Mouse (Mus musculus): ENCODE measurements at regions not wholly inside any gene's neighbourhood (a gene's known extent, or its start where the extent isn't known, plus 50 kb on each side); places are given as distances from the start of the nearest gene placed in this dataset.

DNA sequence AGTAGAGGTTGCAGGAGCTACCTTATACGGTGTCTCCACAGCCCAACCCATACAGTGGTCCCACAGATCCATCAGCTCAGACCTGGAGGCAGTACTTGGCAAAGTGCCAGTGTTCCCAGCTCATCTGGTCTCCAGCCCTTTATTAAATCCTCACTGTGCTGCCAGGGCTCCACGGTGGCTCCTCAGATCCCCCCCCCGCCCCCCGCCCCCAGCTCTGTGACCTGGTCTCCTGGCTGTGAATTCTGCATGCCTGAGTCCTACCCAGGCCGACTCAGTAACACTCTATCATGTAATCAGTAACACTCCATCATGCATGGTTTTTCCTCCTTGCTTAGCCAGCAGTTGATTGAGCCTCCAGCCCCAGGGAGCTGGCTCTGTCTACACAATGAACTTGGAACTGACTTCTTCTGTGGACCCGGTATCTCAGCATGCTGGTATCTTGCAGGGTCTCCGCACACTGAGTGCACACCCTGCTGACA, 66.2 kb upstream of the Cdon start:
- ChIA-PET CTCF (no interaction called here), POLR2A (interaction anchor here (1.0 kb wide), 1 partner anchor 12 kb away, joined by 5 read pairs; no protein-coding TSS in a partner anchor)
- ATAC-seq: no peak
- in situ Hi-C loops (cut with MboI; ENCODE audit: low pct_unique_long_range_greater_than_20kb): no loop called here
- DNase-seq (ENCODE audit: low read depth, low spot score): no peak
- no peak for TF ChIP-seq CTCF (IDR thresholded peaks at IDR 0.05)
- H3K27me3 ChIP-seq: no peaks in the 10 kb centered on the region

- H3K27me3 ChIP-seq: no peaks in the 10 kb centered on the region
- ChIA-PET CTCF (interaction anchor here (1.5 to 1.6 kb wide), 2 partner anchors 9 to 64 kb away, joined by 3 read pairs; no protein-coding TSS in a partner anchor), POLR2A (interaction anchor here (1.3 to 1.7 kb wide), 2 partner anchors 30 to 62 kb away, joined by 4 to 6 read pairs; partner anchors contain the start of gene Cdon)
- peak; percentile 38 for ATAC-seq
- in situ Hi-C loops (cut with MboI; ENCODE audit: low pct_unique_long_range_greater_than_20kb): loop anchor here (5.0 kb wide), 1 partner anchor 32 kb away; no protein-coding TSS in a partner anchor
- no peak for TF ChIP-seq CTCF (IDR thresholded peaks at IDR 0.05)
- no peak for DNase-seq (ENCODE audit: low read depth, low spot score)
Observed at GRCm38 (mm10) chr9:35359699-35360098, 61.2 kb upstream of the Cdon start.

DNA sequence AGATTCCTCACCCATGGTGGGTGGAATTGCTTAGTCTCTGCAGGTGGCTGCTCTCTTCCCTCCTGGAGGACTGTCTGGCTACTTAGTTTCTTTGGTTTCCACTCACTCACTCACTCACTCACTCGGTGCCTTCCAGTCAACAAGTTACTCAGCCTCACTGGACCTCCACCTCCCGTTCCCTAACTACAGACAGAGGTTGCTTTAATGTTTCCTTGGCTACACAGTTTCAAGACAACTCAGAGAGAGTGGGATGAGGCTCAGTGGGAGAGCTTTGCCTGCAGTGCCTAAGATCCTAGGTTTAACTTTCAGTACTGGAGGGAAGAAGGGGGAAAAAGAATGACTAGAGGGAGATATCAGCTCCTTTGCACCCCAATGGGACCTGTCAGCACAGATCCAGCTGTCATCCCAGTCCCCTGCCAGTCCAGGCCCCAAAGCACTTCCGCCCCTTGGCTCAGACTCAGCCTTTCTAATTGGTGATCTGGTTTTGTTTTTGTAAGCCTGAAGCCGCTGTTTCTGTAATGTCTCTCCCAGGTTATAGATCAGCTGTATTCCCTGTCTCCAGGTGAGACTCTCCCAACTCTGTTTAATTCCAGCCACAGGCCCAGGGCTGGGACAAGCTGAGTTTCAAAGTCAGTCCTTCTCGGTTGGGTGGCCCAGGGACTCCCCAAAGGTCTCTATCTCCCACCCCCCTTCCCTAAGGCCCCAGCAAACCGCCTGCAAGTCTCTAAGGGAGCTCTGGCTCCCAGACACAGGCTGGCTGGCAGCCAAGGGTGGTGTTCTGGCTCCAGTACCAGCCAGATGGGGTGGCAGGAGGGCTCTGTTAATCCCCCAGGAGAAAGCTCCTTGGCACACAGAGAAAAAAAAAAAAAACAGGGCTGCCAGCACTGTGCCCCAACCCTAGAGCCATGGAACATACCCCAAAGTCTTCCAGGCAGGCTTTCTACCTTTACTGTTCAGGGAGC, 60.5 kb upstream of the Cdon start:
- DNase-seq (ENCODE audit: low read depth, low spot score): peak; percentile 82
- in situ Hi-C loops (cut with MboI; ENCODE audit: low pct_unique_long_range_greater_than_20kb): loop anchor here (5.0 kb wide), 1 partner anchor 33 kb away; no protein-coding TSS in a partner anchor
- TF ChIP-seq CTCF (IDR thresholded peaks at IDR 0.05): no peak
- POLR2A ChIA-PET: interaction anchor here (0.6 to 1.7 kb wide), 8 partner anchors 16 to 1437 kb away, joined by 3 to 7 read pairs (median 4); partner anchors contain the start of gene Cdon
- peak; percentile 58 for ATAC-seq
- no peaks in the 10 kb centered on the region for H3K27me3 ChIP-seq
- CTCF ChIA-PET: interaction anchor here (0.9 to 1.5 kb wide), 5 partner anchors 13 to 63 kb away, joined by 3 read pairs; no protein-coding TSS in a partner anchor

- no peak for TF ChIP-seq CTCF (IDR thresholded peaks at IDR 0.05)
- no peak for ATAC-seq
- H3K27me3 ChIP-seq: no peaks in the 10 kb centered on the region
- ChIA-PET CTCF (interaction anchor here (1.0 to 1.2 kb wide), 2 partner anchors 14 to 18 kb away, joined by 3 read pairs; no protein-coding TSS in a partner anchor), POLR2A (interaction anchor here (0.8 to 1.1 kb wide), 2 partner anchors 15 to 25 kb away, joined by 3 to 7 read pairs; no protein-coding TSS in a partner anchor)
- in situ Hi-C loops (cut with MboI; ENCODE audit: low pct_unique_long_range_greater_than_20kb): loop anchor here (5.0 kb wide), 1 partner anchor 34 kb away; no protein-coding TSS in a partner anchor
- DNase-seq (ENCODE audit: low read depth, low spot score): no peak
Observed at GRCm38 (mm10) chr9:35361432-35361831, 59.5 kb upstream of the Cdon start.

- in situ Hi-C loops (cut with MboI; ENCODE audit: low pct_unique_long_range_greater_than_20kb): loop anchor here (5.0 kb wide), 1 partner anchor 35 kb away; no protein-coding TSS in a partner anchor
- ChIA-PET POLR2A (interaction anchor here (0.9 kb wide), 1 partner anchor 10 kb away, joined by 3 read pairs; no protein-coding TSS in a partner anchor), CTCF (no interaction called here)
- DNase-seq (ENCODE audit: low read depth, low spot score) (no peak), ATAC-seq (no peak)
- TF ChIP-seq CTCF (IDR thresholded peaks at IDR 0.05): no peak
- no peaks in the 10 kb centered on the region for H3K27me3 ChIP-seq
Observed at GRCm38 (mm10) chr9:35362276-35362675, 58.7 kb upstream of the Cdon start.

GRCm38 (mm10) chr9:35363079-35363478, 57.8 kb upstream of the Cdon start:
- ATAC-seq (no peak), DNase-seq (ENCODE audit: low read depth, low spot score) (no peak)
- no peak for TF ChIP-seq CTCF (IDR thresholded peaks at IDR 0.05)
- ChIA-PET CTCF (interaction anchor here (1.5 kb wide), 1 partner anchor 15 kb away, joined by 3 read pairs; no protein-coding TSS in a partner anchor), POLR2A (interaction anchor here (0.9 kb wide), 1 partner anchor 10 kb away, joined by 3 read pairs; no protein-coding TSS in a partner anchor)
- H3K27me3 ChIP-seq: no peaks in the 10 kb centered on the region
- in situ Hi-C loops (cut with MboI; ENCODE audit: low pct_unique_long_range_greater_than_20kb): loop anchor here (5.0 kb wide), 1 partner anchor 36 kb away; no protein-coding TSS in a partner anchor

DNA sequence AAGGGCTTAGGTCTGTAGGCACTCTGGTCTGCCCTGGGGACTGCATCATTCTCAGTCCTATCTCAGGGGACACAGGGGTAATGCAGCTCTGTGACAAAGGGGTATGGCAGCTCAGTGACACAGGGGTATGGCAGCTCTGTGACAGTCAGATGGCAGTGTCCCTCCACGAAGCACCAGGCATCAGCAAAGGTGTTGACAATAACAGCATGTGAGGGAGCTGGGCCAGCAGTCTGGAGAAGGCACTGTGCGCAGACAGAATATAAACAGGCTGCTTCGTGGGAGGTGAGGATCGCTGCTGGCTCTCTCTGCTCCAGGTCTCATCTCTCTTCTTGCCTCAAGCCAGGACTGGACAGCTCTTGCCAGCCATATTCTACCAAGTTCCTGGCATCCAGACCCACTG, 57.0 kb upstream of the Cdon start:
- POLR2A ChIA-PET: no interaction called here
- in situ Hi-C loops (cut with MboI; ENCODE audit: low pct_unique_long_range_greater_than_20kb): loop anchor here (5.0 kb wide), 1 partner anchor 37 kb away; no protein-coding TSS in a partner anchor

DNA sequence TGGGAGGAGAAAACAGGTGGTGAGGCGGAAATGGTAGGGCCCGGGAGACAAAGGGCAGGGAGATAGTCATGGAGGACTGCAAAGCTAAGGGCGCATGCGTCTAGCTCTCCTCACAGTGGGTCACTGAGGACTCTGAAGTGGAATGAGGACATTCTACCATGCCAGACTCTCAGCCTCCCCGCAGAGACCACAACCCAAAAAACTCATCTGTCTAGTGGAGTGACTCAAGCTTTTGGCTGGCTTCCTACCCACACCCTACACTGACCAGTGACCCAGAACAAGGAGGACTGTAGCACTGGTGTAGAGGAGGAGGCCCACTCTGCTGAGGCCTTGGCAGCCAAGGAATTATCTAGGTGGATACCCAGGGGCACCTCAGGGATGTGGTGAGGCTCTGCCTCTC, 55.0 kb upstream of the Cdon start:
- no peaks in the 10 kb centered on the region for H3K27me3 ChIP-seq
- ATAC-seq (peak; percentile 63), DNase-seq (ENCODE audit: low read depth, low spot score) (peak; percentile 86)
- in situ Hi-C loops (cut with MboI; ENCODE audit: low pct_unique_long_range_greater_than_20kb): no loop called here
- ChIA-PET CTCF (interaction anchor here (1.0 kb wide), 1 partner anchor 29 kb away, joined by 3 read pairs; no protein-coding TSS in a partner anchor), POLR2A (no interaction called here)
- TF ChIP-seq CTCF (IDR thresholded peaks at IDR 0.05): no peak

More for the DNA sequence above, 57.0 kb upstream of the Cdon start:
- CTCF ChIA-PET: interaction anchor here (1.5 kb wide), 1 partner anchor 16 kb away, joined by 3 read pairs; no protein-coding TSS in a partner anchor
- H3K27me3 ChIP-seq: no peaks in the 10 kb centered on the region
- ATAC-seq: no peak
- no peak for TF ChIP-seq CTCF (IDR thresholded peaks at IDR 0.05)
- no peak for DNase-seq (ENCODE audit: low read depth, low spot score)

DNA sequence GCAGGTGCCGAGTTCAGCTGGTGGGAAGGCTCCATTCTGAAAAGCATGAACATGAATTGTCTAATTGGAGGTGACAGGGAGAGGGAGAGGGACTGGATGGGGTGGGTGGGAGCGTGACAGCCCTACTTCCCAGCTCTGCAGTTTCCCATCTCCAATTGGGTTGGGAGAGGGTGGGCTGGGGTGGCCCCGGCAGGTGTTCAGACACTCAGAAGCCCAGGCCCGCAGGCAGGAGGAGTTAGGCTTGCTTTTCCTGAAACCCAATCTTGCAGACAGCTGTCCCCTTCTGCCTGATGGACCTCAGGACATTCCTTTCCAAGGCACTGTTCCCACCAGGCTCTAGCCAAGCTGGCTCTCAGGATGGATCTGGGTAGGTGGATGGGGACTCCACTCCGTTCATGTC, 51.9 kb upstream of the Cdon start:
- ATAC-seq (no peak), DNase-seq (ENCODE audit: low read depth, low spot score) (no peak)
- TF ChIP-seq CTCF (IDR thresholded peaks at IDR 0.05): no peak
- POLR2A ChIA-PET: no interaction called here
- no peaks in the 10 kb centered on the region for H3K27me3 ChIP-seq
- CTCF ChIA-PET: interaction anchor here (1.2 to 1.4 kb wide), 2 partner anchors 166 to 172 kb away, joined by 3 read pairs; no protein-coding TSS in a partner anchor
- in situ Hi-C loops (cut with MboI; ENCODE audit: low pct_unique_long_range_greater_than_20kb): no loop called here

DNA sequence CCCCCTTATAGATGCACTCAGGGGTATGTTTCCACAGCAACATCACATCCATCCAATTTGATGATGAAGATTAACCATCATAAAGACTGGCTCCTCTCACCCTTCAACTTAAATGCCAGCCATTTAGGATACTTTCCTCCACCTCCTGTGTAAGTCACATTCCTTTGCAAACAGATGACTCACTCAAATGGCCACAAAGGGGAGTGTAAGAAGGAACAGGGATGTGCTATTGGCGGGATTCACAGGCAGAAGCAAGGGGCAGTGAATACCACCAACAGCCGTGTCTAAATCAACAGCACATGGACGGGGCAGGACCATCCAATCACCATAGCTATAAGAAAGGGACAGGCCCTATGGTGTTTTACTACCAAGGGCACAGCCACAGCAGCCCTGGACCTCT, 50.9 kb upstream of the Cdon start:
- ATAC-seq: peak; percentile 19
- no peak for TF ChIP-seq CTCF (IDR thresholded peaks at IDR 0.05)
- ChIA-PET POLR2A (no interaction called here), CTCF (interaction anchor here (1.2 to 1.4 kb wide), 2 partner anchors 165 to 171 kb away, joined by 3 read pairs; no protein-coding TSS in a partner anchor)
- DNase-seq (ENCODE audit: low read depth, low spot score): peak; percentile 10
- in situ Hi-C loops (cut with MboI; ENCODE audit: low pct_unique_long_range_greater_than_20kb): loop anchor here (5.0 kb wide), 1 partner anchor 42 kb away; no protein-coding TSS in a partner anchor
- H3K27me3 ChIP-seq: no peaks in the 10 kb centered on the region

Data from Patski (cell line).